Mouse (Mus musculus) kidney, adult 2 months (tissue): Measurements from ENCODE around the gene Bach2.

ENCODE experiments used
- CTCF ChIP-seq: fragments of 200-500 bp; conservative IDR thresholded peaks from 2 replicates; pipeline ENCODE4 v1.5.1; 2011; ENCODE audit warnings: low read depth, mild to moderate bottlenecking, control low read depth, low read length, moderate library complexity, mixed read lengths; ENCODE audit not compliant: insufficient read depth, insufficient read length
- POLR2A ChIP-seq: fragments of 200-500 bp; IDR thresholded peaks from one replicate; pipeline ENCODE4 v1.6.1; 2011; ENCODE audit warnings: low read depth, low read length, control low read depth

GRCm38 (mm10) chr4:32324111-32324510 lies 85.5 kb downstream of the Bach2 start:
- TF ChIP-seq CTCF, result no peak
- TF ChIP-seq POLR2A, result no peak
